Mouse (Mus musculus): ENCODE measurements around the gene Elf2.

Elf2 gene

DNA sequence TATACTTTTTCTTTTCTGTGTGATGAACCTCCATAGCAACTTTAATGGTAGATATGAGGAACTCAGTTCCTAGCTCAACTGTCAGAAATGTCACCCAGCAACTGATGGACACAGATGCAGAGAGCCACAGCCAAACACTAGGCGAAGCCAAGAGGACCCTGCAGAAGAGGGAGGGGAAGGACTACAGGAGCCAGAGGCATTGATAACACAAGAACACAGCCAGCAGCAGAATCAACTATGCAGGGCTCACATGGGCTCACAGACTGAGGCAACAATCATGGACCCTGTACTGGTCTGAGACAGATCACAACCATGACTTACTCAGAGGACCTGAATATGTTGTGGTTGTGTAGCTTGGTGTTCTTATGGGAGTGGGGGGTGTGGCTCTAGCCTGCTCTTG lies 56.1 kb downstream of the Elf2 start:
- in situ Hi-C loops (cut with MboI, MseI) = no loop called here

- in situ Hi-C loops (cut with MboI, MseI) = no loop called here
Observed at GRCm38 (mm10) chr3:51281727-51282126, 58.7 kb downstream of the Elf2 start.

DNA sequence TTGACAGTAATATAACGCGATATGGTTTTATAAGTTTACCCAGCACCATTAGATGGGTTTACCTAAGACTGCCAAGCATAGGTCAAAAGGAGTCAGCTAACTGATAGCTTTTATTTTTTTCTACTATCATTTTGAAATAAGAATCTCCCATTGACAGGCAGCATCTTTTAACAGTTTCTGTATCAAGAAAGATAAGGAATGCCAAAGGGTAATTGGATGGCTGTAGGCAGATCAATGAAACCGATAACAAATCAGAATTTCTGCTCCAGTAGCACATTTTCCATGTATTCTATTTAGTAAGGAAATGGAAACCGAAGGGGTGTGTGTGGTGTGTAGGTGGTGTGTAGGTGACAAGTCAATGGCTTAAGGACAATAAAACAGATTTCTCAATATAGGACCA lies 62.0 kb downstream of the Elf2 start:
- in situ Hi-C loops (cut with MboI, MseI) = no loop called here

DNA sequence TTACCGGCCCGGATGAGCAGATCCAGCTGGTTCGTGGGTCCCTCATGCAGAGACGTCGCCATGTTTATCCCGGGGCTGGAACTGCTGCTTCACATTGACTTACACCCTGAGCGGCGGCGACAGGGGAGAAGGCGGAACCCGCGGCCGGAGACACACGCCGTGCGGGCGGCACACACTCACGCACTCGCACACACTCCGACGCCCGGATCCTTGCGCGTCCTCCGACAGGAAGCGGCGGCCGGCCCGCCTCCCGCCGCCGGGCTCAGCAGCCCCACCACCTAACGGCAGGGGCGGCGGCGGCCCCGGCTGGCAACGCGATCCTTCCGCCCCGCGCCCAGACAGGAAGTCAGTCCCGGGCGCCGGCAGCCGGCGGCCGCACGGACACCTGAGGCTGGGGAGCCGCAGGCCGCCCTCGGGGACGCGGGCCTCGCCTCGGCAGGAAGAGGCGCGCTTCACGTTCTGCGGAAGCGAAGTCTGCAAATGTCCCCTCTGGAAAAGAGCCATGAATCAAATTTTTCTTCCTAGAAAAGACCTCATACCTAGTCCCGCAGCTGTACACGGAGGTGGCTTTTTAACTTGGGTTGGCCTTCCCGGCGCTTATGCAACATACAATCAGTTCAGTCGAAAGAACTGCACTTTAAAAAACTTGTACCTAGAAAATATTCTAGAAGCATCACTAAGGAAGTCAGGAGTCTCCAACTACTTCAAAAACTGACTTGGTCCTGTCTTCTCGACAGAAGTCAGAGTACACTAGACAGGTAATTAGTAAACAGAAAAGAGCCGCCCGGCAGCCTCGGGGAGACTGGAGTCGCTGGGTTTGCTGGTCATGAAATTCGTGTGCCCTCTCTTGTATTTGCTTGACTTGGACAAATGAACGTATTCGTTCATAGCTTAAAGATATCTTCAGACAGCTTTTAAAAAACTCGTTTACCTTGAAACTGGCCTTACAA lies 63.0 kb downstream of the Elf2 start:
- in situ Hi-C loops (cut with MboI, MseI) = no loop called here

GRCm38 (mm10) chr3:51276421-51277111 lies 63.9 kb downstream of the Elf2 start:
- in situ Hi-C loops (cut with MboI, MseI) = no loop called here

- in situ Hi-C loops (cut with MboI, MseI) = no loop called here
Observed at GRCm38 (mm10) chr3:51275956-51276398, 64.5 kb downstream of the Elf2 start.

DNA sequence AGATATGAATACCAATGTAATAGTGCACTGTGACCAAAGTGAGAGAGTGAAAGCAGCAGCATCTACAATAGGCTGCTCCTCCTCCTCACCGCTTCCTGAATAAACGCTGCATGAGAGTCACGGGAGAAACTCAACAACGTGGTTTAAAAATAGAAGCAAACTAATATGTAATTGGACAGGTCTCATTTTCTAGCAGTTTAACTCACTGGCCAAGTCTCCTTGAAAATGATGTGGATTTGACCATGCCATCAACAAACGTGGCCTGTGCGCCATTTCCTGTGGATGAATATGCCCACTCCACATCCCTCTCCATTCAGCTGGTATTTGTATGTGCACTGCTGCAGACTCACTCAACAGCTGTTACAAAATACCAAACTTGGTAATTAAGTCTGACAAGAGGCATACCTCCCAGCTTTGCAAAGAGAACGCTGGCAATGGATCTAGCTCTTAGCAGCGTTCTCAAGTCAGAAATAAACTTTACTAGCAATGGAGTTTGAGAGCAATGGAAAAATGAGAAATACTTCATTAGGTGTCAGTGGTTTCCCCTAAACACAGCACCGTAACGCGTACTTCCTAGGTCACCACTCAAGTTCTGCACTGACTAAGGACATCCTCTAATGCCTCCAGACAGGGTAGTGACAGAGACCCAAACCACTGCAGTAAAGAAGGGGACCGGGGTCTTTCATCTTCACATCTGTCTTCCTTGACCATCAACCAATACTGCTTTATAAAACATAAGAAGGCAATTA lies 70.2 kb downstream of the Elf2 start:
- in situ Hi-C loops (cut with MboI, MseI) = no loop called here

DNA sequence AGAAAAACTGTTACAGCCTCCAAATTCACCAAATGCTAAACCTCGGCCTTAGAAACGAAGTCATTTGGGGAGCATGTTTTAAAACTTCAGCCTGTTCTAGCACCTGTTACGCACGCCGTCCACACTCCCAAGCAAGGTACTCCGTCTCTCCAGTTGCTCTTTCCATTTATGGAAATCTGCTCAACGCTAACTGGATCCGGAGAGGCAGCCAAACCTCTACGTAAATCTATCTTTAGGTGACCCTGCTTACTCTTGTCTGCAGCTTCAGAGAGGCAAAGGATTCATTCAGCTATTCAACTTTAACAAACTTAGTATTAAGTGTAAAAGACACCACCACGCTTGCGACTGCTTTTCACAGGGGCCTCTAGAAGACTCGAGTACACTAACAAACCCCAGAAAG lies 72.0 kb downstream of the Elf2 start:
- in situ Hi-C loops (cut with MboI, MseI) = no loop called here

DNA sequence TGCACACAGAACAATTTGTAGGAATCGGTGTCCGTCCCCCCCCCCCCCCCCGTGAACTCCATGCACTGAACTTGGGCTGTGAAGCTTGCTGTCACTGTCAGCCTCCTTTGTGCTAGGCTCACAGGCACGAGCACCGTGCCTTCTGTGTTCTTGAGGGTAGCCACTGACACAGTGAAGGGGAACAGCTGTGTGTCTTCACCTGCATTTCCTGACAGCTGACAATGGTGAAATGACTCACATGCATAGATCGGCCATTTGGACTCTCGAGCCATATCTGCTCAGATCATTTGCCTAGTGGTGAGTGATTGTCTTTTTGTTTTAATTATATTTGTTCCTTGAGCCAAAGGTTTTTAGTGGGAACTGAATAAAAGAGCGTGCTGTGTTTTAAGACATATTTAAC lies 77.5 kb downstream of the Elf2 start:
- in situ Hi-C loops (cut with MboI, MseI) = loop anchor here (5.0 kb wide), 1 partner anchor 194 kb away; no protein-coding TSS in a partner anchor

- in situ Hi-C loops (cut with MboI, MseI) = no loop called here
Observed at GRCm38 (mm10) chr3:51258070-51258469, 82.4 kb downstream of the Elf2 start.

- in situ Hi-C loops (cut with MboI, MseI) = no loop called here
Observed at GRCm38 (mm10) chr3:51256450-51256849, 84.0 kb downstream of the Elf2 start.

GRCm38 (mm10) chr3:51254784-51255183 lies 85.7 kb downstream of the Elf2 start:
- in situ Hi-C loops (cut with MboI, MseI) = no loop called here

DNA sequence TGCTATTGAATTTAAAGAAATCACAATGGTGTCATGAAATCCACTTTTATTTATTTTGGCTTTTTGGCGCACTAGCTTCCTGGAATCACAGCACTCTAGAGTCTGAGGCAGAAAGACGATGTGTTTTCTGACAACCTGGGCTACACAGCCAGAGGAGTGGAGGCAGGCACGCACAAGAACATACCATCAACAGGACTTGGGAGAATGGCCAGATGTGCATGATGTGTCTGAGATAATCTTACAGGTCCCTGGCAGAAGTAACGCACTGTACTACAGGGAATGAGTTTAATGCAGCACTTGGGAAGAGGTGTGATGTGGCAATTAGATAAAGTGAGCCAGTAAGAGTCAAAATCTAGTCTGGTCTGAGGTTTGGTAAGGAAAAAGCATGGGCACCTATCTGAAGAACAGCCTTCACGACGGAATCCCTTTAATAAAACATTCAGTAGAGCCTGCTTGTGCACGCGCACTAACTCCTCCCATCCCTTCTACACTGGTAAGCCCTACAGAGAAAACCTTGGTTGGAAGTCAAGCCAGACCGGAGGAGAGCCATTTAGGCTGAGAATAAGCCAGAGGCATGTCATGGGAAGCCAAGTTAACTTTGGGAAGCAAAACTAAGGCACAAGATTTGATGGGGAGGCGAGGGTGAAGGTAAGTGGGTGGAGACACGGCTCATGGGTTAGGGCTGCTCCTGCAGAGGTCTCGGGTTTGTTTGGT lies 87.6 kb downstream of the Elf2 start:
- in situ Hi-C loops (cut with MboI, MseI) = no loop called here

DNA sequence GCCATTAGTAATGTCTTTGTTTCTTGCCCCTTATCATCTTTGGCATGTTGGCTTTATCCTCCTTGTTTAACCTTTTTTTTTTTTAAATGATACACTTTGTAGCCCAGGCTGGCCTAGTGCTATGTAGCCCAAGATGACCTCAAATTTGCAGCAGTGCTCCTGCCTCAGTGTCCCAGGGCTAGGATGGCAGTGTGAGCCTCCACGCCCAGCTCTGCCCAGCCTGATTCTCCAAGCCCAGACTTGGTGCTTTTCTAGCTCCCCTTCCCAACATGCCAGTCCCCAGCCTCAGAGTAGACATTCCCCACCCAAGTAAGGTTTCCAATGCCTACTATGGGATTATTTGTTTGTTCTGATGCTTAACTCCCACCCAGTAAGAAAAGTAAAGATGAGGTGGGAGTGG lies 88.2 kb downstream of the Elf2 start:
- in situ Hi-C loops (cut with MboI, MseI) = no loop called here

DNA sequence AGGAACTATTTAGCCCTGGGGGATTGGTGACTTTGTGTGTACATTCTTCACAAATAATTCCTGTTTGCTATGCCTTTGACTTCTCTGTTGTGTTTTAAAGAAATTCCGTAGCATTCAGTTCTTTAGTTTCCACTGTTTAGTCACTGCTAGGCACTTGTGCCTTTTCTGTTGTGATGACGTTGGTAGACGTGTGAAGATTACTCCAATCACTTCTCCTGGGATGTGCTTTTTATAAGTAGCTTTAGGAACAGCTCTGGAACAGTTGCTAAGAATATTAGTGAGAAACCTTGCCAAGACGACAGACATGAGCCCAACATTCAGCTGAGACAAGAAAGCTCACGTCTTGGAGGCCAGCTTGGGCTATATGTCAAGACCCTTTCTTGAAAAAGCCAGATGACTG lies 89.4 kb downstream of the Elf2 start:
- in situ Hi-C loops (cut with MboI, MseI) = no loop called here

- in situ Hi-C loops (cut with MboI, MseI) = loop anchor here (25.0 kb wide), 1 partner anchor 112 kb away; no protein-coding TSS in a partner anchor
Observed at GRCm38 (mm10) chr3:51249866-51250265, 90.6 kb downstream of the Elf2 start.

- in situ Hi-C loops (cut with MboI, MseI) = loop anchor here (25.0 kb wide), 1 partner anchor 113 kb away; no protein-coding TSS in a partner anchor
Observed at GRCm38 (mm10) chr3:51249460-51249859, 91.0 kb downstream of the Elf2 start.

DNA sequence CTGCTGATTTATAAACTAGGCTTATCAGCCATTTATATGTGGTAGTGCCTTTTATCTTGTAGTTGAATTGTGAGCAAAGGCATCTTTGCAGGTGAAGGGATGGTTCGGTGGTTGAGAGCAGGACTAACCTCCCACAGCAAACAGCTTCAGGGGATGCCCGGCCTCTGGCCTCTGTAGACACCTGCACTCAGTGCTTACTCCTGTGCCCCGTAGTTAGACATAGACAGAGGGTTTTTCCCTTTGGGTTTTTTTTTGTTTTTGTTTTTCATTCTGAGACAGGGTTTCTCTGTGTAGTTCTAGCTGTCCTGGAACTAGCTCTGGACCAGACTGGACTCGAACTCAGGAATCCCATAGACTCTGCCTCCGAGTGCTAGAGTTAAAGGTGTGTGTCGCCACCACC lies 91.9 kb downstream of the Elf2 start:
- in situ Hi-C loops (cut with MboI, MseI) = loop anchor here (25.0 kb wide), 1 partner anchor 114 kb away; no protein-coding TSS in a partner anchor

DNA sequence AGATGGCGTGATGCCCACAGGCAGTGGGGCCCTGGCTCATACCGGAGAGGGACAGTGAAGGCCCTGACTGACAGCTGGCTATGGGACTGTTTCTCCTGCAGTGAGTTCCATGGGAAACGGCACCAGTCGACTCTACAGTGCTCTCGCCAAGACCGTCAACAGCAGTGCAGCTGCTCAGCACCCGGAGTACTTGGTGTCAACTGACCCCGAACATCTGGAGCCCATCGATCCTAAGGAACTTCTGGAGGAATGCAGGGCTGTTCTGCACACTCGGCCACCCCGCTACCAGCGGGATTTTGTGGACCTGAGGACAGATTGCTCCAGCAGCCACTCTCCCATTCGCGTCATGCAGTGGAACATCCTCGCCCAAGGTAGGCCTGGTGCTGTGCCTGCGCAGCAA lies 92.8 kb downstream of the Elf2 start:
- in situ Hi-C loops (cut with MboI, MseI) = loop anchor here (25.0 kb wide), 1 partner anchor 115 kb away; no protein-coding TSS in a partner anchor

DNA sequence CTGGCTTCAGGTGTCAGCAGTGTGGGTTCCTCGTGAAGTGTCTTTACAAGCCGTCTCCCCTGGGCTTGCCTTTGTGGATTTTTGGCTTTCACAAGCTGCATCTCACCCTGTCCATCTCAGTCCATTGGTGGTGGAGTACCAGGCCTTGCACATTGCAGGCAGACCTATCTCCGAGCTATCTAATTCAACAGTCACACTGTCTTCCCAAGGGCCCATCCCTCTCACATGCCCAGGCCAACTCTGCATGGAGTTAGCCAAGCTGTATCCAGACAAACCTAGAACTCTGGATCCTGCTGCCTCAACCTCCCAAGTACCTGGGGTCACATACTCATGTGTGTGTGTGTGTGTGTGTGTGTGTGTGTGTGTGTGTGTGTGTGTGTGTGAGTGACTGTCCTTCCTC lies 100.9 kb downstream of the Elf2 start:
- in situ Hi-C loops (cut with MboI, MseI) = loop anchor here (25.0 kb wide), 1 partner anchor 123 kb away; no protein-coding TSS in a partner anchor

DNA sequence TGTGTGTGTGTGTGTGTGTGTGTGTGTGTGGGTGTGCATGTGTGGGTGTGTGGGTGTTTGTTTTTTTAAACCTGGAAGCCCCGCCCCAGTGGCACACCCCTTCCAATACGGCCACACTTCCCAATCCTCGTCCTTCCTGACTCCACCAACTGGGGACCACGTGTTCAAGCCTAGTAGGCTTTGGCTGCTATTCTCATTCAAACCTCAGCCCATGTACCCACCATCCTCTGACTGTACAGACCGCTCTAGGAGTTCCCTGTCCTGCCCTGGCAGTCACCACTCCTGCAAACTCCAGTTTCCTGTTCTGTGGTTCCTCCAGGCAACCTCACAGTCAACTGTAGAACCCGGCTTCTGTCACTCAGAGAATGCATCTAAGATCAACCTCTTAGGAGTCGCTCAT lies 101.9 kb downstream of the Elf2 start:
- in situ Hi-C loops (cut with MboI, MseI) = loop anchor here (25.0 kb wide), 1 partner anchor 124 kb away; no protein-coding TSS in a partner anchor

All from T-helper 1 cell (primary cell).